7 mouse cellular contexts compared by ENCODE assay signal in genomic region chr17:6860491-6860897, GRCm38 (mm10).
DNase-seq lines count a peak whose midpoint lies in the region; ATAC-seq and TF ChIP-seq lines count a peak whose summit lies in the region.

No protein-coding gene starts in this region.

- peak; percentile 91 for DNase-seq in brain, embryonic 14.5 days (ENCODE audit: low read depth)
- peak; percentile 53 for DNase-seq in kidney, adult 9 months
- peak; percentile 98 for DNase-seq in midbrain, embryonic 11.5 days (ENCODE audit: low spot score, missing footprints)
- DNase-seq in cerebellum, adult 11 months = no peak
- no peak for DNase-seq in gastrocnemius, postnatal 36 days

- H3K4me2 ChIP-seq in embryonic facial prominence, embryonic 15.5 days (replicated peaks) = no peak overlapping the region
- H3K4me2 ChIP-seq in midbrain, embryonic 11.5 days = peak overlapping the region; percentile 26; the same call in 1 of the 2 replicates

- H3K27ac ChIP-seq in embryonic facial prominence, embryonic 15.5 days (replicated peaks) = peak overlapping the region; percentile 39; the same call in 1 of the 2 replicates
- peak overlapping the region; percentile 93 for H3K27ac ChIP-seq in midbrain, embryonic 11.5 days (ENCODE audit: low read depth, low read length)

- intact Hi-C loops in gastrocnemius, postnatal 36 days (cut with DNase I) = no loop called here

- no peaks in the 10 kb centered on the region for H3K9me3 ChIP-seq in embryonic facial prominence, embryonic 15.5 days (replicated peaks)
- H3K9me3 ChIP-seq in midbrain, embryonic 11.5 days (ENCODE audit: control insufficient read depth, low read length) = no peaks in the 10 kb centered on the region

- no peak for TF ChIP-seq CTCF in brain, embryonic 14.5 days (IDR thresholded peaks at IDR 0.05; ENCODE audit: borderline replicate concordance, extremely low read depth, insufficient read depth, insufficient read length)

- peaks cover 15% of the 10 kb centered on the region for H3K4me1 ChIP-seq in embryonic facial prominence, embryonic 15.5 days
- H3K4me1 ChIP-seq in midbrain, embryonic 11.5 days (ENCODE audit: control insufficient read depth, insufficient read depth, low read length) = peaks cover 32% of the 10 kb centered on the region

- no peak overlapping the region for H3K4me3 ChIP-seq in embryonic facial prominence, embryonic 15.5 days (replicated peaks)
- no peak overlapping the region for H3K4me3 ChIP-seq in midbrain, embryonic 11.5 days (ENCODE audit: low read depth, low read length)

- 19% methylated on average over 12 of the region's 12 CpGs for WGBS in embryonic facial prominence, embryonic 15.5 days
- WGBS in midbrain, embryonic 11.5 days = under 1% methylated on average over 12 of the region's 12 CpGs

- no peak overlapping the region for H3K9ac ChIP-seq in embryonic facial prominence, embryonic 15.5 days
- peak overlapping the region; percentile 31; the same call in 1 of the 2 replicates for H3K9ac ChIP-seq in midbrain, embryonic 11.5 days (ENCODE audit: low read length)

- H3K36me3 ChIP-seq in embryonic facial prominence, embryonic 15.5 days = no peaks in the 10 kb centered on the region
- H3K36me3 ChIP-seq in midbrain, embryonic 11.5 days (ENCODE audit: control insufficient read depth, insufficient read depth, low read length) = no peaks in the 10 kb centered on the region

- no peak for TF ChIP-seq POLR2A in brain, embryonic 14.5 days (IDR thresholded peaks at IDR 0.05; ENCODE audit: borderline replicate concordance, extremely low read depth, insufficient read depth, insufficient read length, poor library complexity, severe bottlenecking)

- H3K27me3 ChIP-seq in embryonic facial prominence, embryonic 15.5 days = 0 out of 2 replicates have a peak, but pooled peaks cover 2% of the 10 kb centered on the region
- H3K27me3 ChIP-seq in midbrain, embryonic 11.5 days (ENCODE audit: control insufficient read depth, insufficient read depth, low read length) = 0 out of 2 replicates have a peak, but pooled peaks cover 2% of the 10 kb centered on the region

- ATAC-seq in embryonic facial prominence, embryonic 15.5 days (ENCODE audit: insufficient number of reproducible peaks, low FRiP score, low TSS enrichment, low read depth) = 0 out of 2 replicates have a peak, but pooled peaks have one; percentile 5
- ATAC-seq in midbrain, embryonic 11.5 days (ENCODE audit: low FRiP score) = peak; percentile 66
- ATAC-seq in inflammation-experienced regulatory T-cells, adult 6 months = no peak

Comparison
In these comparisons a context has a peak if more than half of its experiments do, and no peak if none do; other contexts are left out.
1. DNase-seq: peak in brain, embryonic 14.5 days (single experiment), kidney, adult 9 months (single experiment) and midbrain, embryonic 11.5 days (single experiment); none in cerebellum, adult 11 months (single experiment) and gastrocnemius, postnatal 36 days (0 of 2).